Mouse (Mus musculus) liver, adult 2 months (tissue): ENCODE measurements around the gene Gcgr. TPM values are rescaled to one million over a fixed set of nuclear protein-coding genes. Genes with fewer than 3 reads are reported as not detected.

Experiments
- DNase-seq: peaks from one replicate; pipeline ENCODE4 v3.0.0-alpha.2; 2011; ENCODE audit warnings: low read depth, low spot score; ENCODE audit errors: extremely low read depth
- H3K27ac ChIP-seq: fragments of 200-500 bp; replicated peaks from 2 replicates; pipeline ENCODE4 v1.5.1; 2012; ENCODE audit warnings: low read depth, mild to moderate bottlenecking, control low read depth, inconsistent platforms, low read length; ENCODE audit not compliant: insufficient read depth
- H3K27me3 ChIP-seq: fragments of 200-500 bp; 2 replicates; pipeline ENCODE4 v1.6.1; 2012; ENCODE audit warnings: mild to moderate bottlenecking, moderate library complexity, low read length, inconsistent platforms; ENCODE audit not compliant: control insufficient read depth, insufficient read depth
- H3K36me3 ChIP-seq: fragments of 200-500 bp; 2 replicates; pipeline ENCODE4 v1.6.1; 2012; ENCODE audit warnings: low read length, inconsistent platforms; ENCODE audit not compliant: control insufficient read depth, insufficient read depth
- H3K4me1 ChIP-seq: fragments of 200-500 bp; 2 replicates; pipeline ENCODE4 v1.6.1; 2011; ENCODE audit warnings: low read length; ENCODE audit not compliant: control insufficient read depth, insufficient read depth
- H3K4me3 ChIP-seq: fragments of 200-500 bp; 2 replicates; pipeline ENCODE4 v1.5.1; 2011; ENCODE audit warnings: low read depth, mild to moderate bottlenecking, control low read depth, low read length, moderate library complexity; ENCODE audit not compliant: insufficient read depth
- H3K79me2 ChIP-seq: fragments of 200-500 bp; 2 replicates; pipeline ENCODE4 v1.6.1; 2012; ENCODE audit warnings: inconsistent platforms, mild to moderate bottlenecking, low read length, moderate library complexity; ENCODE audit not compliant: control insufficient read depth, insufficient read depth
- H3K9ac ChIP-seq: fragments of 200-500 bp; 2 replicates; pipeline ENCODE4 v1.6.1; 2012; ENCODE audit warnings: low read depth, mild to moderate bottlenecking, control low read depth, inconsistent platforms, low read length
- CTCF ChIP-seq: fragments of 200-500 bp; IDR thresholded peaks from 2 replicates; pipeline ENCODE4 v1.5.1; 2011; ENCODE audit warnings: low read depth, low read length, control low read depth
- POLR2A ChIP-seq: fragments of 200-500 bp; IDR thresholded peaks from 2 replicates; pipeline ENCODE4 v1.6.1; 2011; ENCODE audit warnings: low read length, control low read depth; ENCODE audit not compliant: insufficient read depth; ENCODE audit errors: extremely low read depth
- WGBS: fragments of 180-500 bp; shearing (Covaris S2); methylation state at CpG from one replicate; pipeline ENCODE4 v1.1.7; 2018; 5-methylcytosine and 5-hydroxymethylcytosine counted together
- polyA plus RNA-seq: library from polyadenylated mRNA; depleted of rRNA; stranded (reverse); fragments of >200 nt; gene quantifications from 2 replicates; pipeline ENCODE4 v1.2.3, GENCODE M21; 2012
- total RNA-seq: library from RNA; depleted of rRNA; stranded (reverse); fragments of >200 nt; gene quantifications from 2 replicates; pipeline ENCODE4 v1.2.3, GENCODE M21; 2014

The Gcgr gene
- total and polyA plus RNA-seq, 2 experiments: 135 to 561 TPM

GRCm38 (mm10) chr11:120575940-120576339 lies 45.4 kb downstream of the Gcgr start:
- TF ChIP-seq CTCF (no peak), POLR2A (no peak)
- peaks cover 35% of the 10 kb centered on the region for H3K4me1 ChIP-seq
- H3K27ac ChIP-seq: peak overlapping the region; percentile 82

GRCm38 (mm10) chr11:120576365-120576981 lies 46.0 kb downstream of the Gcgr start:
- H3K36me3 ChIP-seq: peaks cover 1% of the 10 kb centered on the region
- H3K9ac ChIP-seq: peak overlapping the region; percentile 91
- H3K27ac ChIP-seq: peak overlapping the region; percentile 100
- TF ChIP-seq CTCF: no peak
- peak; percentile 59; the same call in 1 of the 2 replicates for TF ChIP-seq POLR2A
- peak overlapping the region; percentile 61 for H3K4me3 ChIP-seq
- H3K4me1 ChIP-seq: peaks cover 31% of the 10 kb centered on the region
- no peaks in the 10 kb centered on the region for H3K27me3 ChIP-seq
- H3K79me2 ChIP-seq: peaks cover 23% of the 10 kb centered on the region
- peak; percentile 100 for DNase-seq
- 30% methylated on average over 3 of the region's 3 CpGs for WGBS

More at GRCm38 (mm10) chr11:120575940-120576339, 45.4 kb downstream of the Gcgr start:
- Histone ChIP-seq H3K27me3 (no peaks in the 10 kb centered on the region), H3K4me3 (no peak overlapping the region), H3K36me3 (peaks cover 5% of the 10 kb centered on the region), H3K79me2 (peaks cover 26% of the 10 kb centered on the region), H3K9ac (peak overlapping the region; percentile 52; the same call in 1 of the 2 replicates)
- no peak for DNase-seq

GRCm38 (mm10) chr11:120577211-120578023 lies 46.9 kb downstream of the Gcgr start:
- H3K27me3 ChIP-seq: no peaks in the 10 kb centered on the region
- H3K4me1 ChIP-seq: peaks cover 34% of the 10 kb centered on the region
- TF ChIP-seq POLR2A (no peak), CTCF (0 out of 2 replicates have a peak, but pooled peaks have one; percentile 8)
- 27% methylated on average over 7 of the region's 7 CpGs for WGBS
- DNase-seq: peak; percentile 75
- no peaks in the 10 kb centered on the region; the same call in 1 of the 2 replicates for H3K36me3 ChIP-seq
- peak overlapping the region; percentile 100 for H3K27ac ChIP-seq
- peaks cover 16% of the 10 kb centered on the region for H3K79me2 ChIP-seq
- H3K4me3 ChIP-seq: peak overlapping the region; percentile 61
- peak overlapping the region; percentile 91 for H3K9ac ChIP-seq

- Histone ChIP-seq H3K36me3 (no peaks in the 10 kb centered on the region; the same call in 1 of the 2 replicates), H3K4me1 (peaks cover 36% of the 10 kb centered on the region)
These were observed 47.7 kb downstream of the Gcgr start for GRCm38 (mm10) chr11:120578024-120578693.

GRCm38 (mm10) chr11:120578694-120579243 lies 48.3 kb downstream of the Gcgr start:
- no peak for DNase-seq
- TF ChIP-seq CTCF (no peak), POLR2A (no peak)
- Histone ChIP-seq H3K9ac (peak overlapping the region; percentile 91), H3K36me3 (no peaks in the 10 kb centered on the region; the same call in 1 of the 2 replicates), H3K4me3 (peak overlapping the region; percentile 61), H3K27me3 (no peaks in the 10 kb centered on the region), H3K4me1 (peaks cover 36% of the 10 kb centered on the region), H3K27ac (peak overlapping the region; percentile 100), H3K79me2 (peaks cover 14% of the 10 kb centered on the region; the same call in 1 of the 2 replicates)
- WGBS: 41% methylated on average over 11 of the region's 11 CpGs

More at GRCm38 (mm10) chr11:120578024-120578693, 47.7 kb downstream of the Gcgr start:
- H3K27ac ChIP-seq: peak overlapping the region; percentile 100
- H3K4me3 ChIP-seq: peak overlapping the region; percentile 61
- H3K27me3 ChIP-seq: no peaks in the 10 kb centered on the region
- H3K79me2 ChIP-seq: peaks cover 14% of the 10 kb centered on the region; the same call in 1 of the 2 replicates
- DNase-seq: peak; percentile 85
- TF ChIP-seq POLR2A (peak; percentile 41; the same call in 1 of the 2 replicates), CTCF (no peak)
- WGBS: 30% methylated on average over 10 of the region's 10 CpGs
- H3K9ac ChIP-seq: peak overlapping the region; percentile 91
